Mouse (Mus musculus) hindbrain, embryonic 11.5 days (tissue): ENCODE measurements at regions not wholly inside any gene's neighbourhood (a gene's known extent, or its start where the extent isn't known, plus 50 kb on each side); places are given as distances from the start of the nearest gene placed in this dataset.

Source experiments
- ATAC-seq: fragments of 200-750 bp; cut with Nextera tagmentation; 2 replicates; pipeline ENCODE4 v1.8.0; 2017; ENCODE audit warnings: mild to moderate bottlenecking, moderate TSS enrichment, moderate library complexity; ENCODE audit not compliant: low FRiP score
- DNase-seq: peaks from one replicate; pipeline ENCODE4 v3.0.0-alpha.2; 2015; ENCODE audit warnings: low spot score
- H3K27ac ChIP-seq: fragments of 300-500 bp; sonication (generic); 2 replicates; pipeline ENCODE4 v1.5.1; 2014; ENCODE audit warnings: mild to moderate bottlenecking, low read depth, low read length
- H3K27me3 ChIP-seq: fragments of 300-500 bp; sonication (generic); 2 replicates; pipeline ENCODE4 v1.6.1; 2014; ENCODE audit warnings: mild to moderate bottlenecking, low read length, moderate library complexity, mixed read lengths; ENCODE audit not compliant: control insufficient read depth, insufficient read depth
- H3K36me3 ChIP-seq: fragments of 300-500 bp; sonication (generic); 2 replicates; pipeline ENCODE4 v1.6.1; 2014; ENCODE audit warnings: mild to moderate bottlenecking, low read length, moderate library complexity, mixed read lengths; ENCODE audit not compliant: control insufficient read depth, insufficient read depth
- H3K4me1 ChIP-seq: fragments of 300-500 bp; sonication (generic); replicated peaks from 2 replicates; pipeline ENCODE4 v1.6.1; 2014; ENCODE audit warnings: low read length, mixed read lengths; ENCODE audit not compliant: control insufficient read depth, insufficient read depth
- H3K4me2 ChIP-seq: fragments of 300-500 bp; sonication (generic); replicated peaks from 2 replicates; pipeline ENCODE4 v1.6.1; 2014; ENCODE audit warnings: mild to moderate bottlenecking, low read depth, low read length
- H3K4me3 ChIP-seq: fragments of 300-500 bp; sonication (generic); 2 replicates; pipeline ENCODE4 v1.5.1; 2014; ENCODE audit warnings: low read depth, low read length
- H3K9ac ChIP-seq: fragments of 300-500 bp; sonication (generic); 2 replicates; pipeline ENCODE4 v1.6.1; 2014; ENCODE audit warnings: low read depth, low read length
- H3K9me3 ChIP-seq: fragments of 300-500 bp; sonication (generic); 2 replicates; pipeline ENCODE4 v1.6.1; 2016; ENCODE audit warnings: low read length; ENCODE audit not compliant: control insufficient read depth
- WGBS: fragments of 180-500 bp; shearing (Covaris S2); extraction: QIAGEN DNeasy Blood & Tissue Kit; methylation state at CpG from one replicate; pipeline ENCODE4 v1.1.7; 2014; 5-methylcytosine and 5-hydroxymethylcytosine counted together

DNA sequence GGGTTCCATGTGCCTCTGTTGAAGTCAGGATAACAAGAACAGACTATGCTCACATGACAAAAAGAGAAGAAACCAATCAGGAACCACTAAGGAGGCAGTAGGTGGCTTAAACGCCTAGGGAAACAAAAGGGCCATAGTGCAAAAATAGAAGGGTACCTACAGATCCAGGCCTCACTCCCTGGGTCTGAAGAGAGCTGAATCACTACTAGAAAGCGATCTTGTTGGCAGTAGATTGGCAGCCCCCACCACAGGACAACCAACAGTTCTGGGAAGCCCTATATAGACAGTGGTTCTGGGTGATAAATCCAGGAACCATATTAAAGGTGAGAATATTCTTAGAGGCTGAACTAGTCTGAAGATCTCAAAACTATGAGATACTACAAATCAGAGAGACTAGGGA, 498.7 kb downstream of the Fam19a5 start:
- DNase-seq = no peak
- H3K9me3 ChIP-seq = no peaks in the 10 kb centered on the region

DNA sequence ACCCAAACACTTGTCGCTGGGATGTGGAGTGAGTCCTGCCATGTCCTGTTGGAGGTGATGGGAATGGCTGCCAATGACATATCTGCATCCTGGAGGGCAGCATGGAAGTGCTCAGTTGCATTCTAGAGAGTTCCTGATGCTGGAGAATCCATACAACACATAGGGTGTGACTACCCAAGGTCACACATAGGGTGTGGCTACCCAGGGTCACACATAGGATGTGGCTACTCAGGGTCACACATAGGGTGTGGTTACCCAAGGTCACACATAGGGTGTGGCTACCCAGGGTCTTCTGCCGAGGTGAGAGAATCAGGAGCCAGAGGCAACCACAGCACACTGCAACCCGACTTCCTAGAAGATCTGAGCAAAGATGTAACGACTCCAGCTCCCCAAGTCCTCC, 514.0 kb downstream of the Fam19a5 start:
- no peaks in the 10 kb centered on the region for H3K36me3 ChIP-seq
- no peaks in the 10 kb centered on the region for H3K4me1 ChIP-seq
- H3K9me3 ChIP-seq = no peaks in the 10 kb centered on the region
- DNase-seq (no peak), ATAC-seq (no peak)
- H3K4me2 ChIP-seq = no peak overlapping the region
- 74% methylated on average over 4 of the region's 4 CpGs for WGBS
- no peak overlapping the region for H3K9ac ChIP-seq
- no peaks in the 10 kb centered on the region for H3K27me3 ChIP-seq
- H3K4me3 ChIP-seq = no peak overlapping the region
- no peak overlapping the region for H3K27ac ChIP-seq

More for the DNA sequence above, 498.7 kb downstream of the Fam19a5 start:
- Histone ChIP-seq H3K4me2 (no peak overlapping the region), H3K4me1 (no peaks in the 10 kb centered on the region), H3K4me3 (no peak overlapping the region), H3K27me3 (no peaks in the 10 kb centered on the region), H3K27ac (no peak overlapping the region), H3K36me3 (no peaks in the 10 kb centered on the region), H3K9ac (no peak overlapping the region)
- ATAC-seq = no peak
- 88% methylated on average over 2 of the region's 2 CpGs for WGBS

DNA sequence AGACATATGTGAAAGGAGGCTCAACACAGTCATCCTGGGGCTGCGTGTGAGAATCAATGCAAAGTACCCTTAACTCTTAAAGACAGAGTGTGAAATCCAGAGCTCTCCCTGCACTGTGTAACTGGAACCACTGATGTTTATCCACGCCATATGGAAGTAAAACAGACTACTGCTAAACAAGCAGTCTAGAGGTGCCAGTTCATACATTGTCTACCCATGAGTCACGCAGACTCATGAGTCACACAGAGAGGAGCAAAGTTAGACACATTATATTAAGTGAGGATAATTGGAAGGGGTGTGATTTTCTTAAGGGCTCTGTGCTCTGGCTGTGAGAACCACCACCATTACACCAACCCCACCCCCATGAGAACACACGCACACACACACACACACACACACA, 516.8 kb downstream of the Fam19a5 start:
- H3K27me3 ChIP-seq = no peaks in the 10 kb centered on the region
- WGBS = 93% methylated on average over 4 of the region's 4 CpGs
- no peak overlapping the region for H3K9ac ChIP-seq
- no peaks in the 10 kb centered on the region for H3K4me1 ChIP-seq
- ATAC-seq (no peak), DNase-seq (no peak)
- H3K4me3 ChIP-seq = no peak overlapping the region
- no peak overlapping the region for H3K27ac ChIP-seq
- H3K4me2 ChIP-seq = no peak overlapping the region
- H3K9me3 ChIP-seq = no peaks in the 10 kb centered on the region
- no peaks in the 10 kb centered on the region for H3K36me3 ChIP-seq

DNA sequence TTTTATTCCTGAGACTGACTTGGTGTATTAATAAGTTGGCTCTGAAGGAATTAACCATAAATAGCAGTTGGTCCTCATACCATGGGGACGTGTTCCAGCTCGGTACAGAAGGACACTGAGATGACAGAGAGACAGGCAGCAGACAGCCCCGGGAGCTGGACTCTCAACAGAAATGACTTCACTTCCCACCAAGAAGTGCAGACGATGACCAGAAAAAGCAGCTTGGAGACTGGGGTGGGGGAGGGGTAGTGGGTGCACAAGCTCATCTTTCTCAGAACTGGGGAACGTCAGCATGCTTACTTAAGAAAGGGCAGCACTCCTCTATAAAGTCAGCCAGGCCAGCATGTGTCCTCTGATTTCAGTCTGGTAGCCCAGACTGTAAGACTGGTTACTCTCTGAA, 518.9 kb downstream of the Fam19a5 start:
- 83% methylated on average over 5 of the region's 5 CpGs for WGBS

DNA sequence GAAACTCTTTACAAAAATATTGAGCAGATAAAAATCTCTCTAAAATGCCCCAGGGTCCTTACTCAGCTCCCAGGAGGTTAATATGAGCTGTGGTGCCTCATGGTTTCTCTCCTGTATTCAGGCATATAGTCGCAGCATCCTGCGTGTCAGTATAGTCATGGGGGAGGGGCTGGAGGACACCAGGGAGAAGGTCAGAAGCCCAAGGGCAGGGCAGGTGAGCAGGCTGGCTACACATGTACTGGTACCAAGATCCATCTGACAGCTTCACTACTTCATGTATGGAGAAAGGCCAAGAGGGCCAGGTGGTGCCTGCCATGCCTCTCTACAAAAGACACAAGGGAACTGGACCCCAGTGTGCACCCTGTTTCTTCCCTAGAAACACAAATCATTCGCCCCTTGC, 524.4 kb downstream of the Fam19a5 start:
- WGBS = 72% methylated on average over 3 of the region's 3 CpGs
- Histone ChIP-seq H3K4me2 (no peak overlapping the region), H3K27ac (no peak overlapping the region), H3K9ac (no peak overlapping the region), H3K36me3 (no peaks in the 10 kb centered on the region), H3K4me1 (no peaks in the 10 kb centered on the region), H3K4me3 (no peak overlapping the region), H3K9me3 (no peaks in the 10 kb centered on the region), H3K27me3 (no peaks in the 10 kb centered on the region)
- ATAC-seq = no peak
- DNase-seq = no peak

More for the DNA sequence above, 518.9 kb downstream of the Fam19a5 start:
- Histone ChIP-seq H3K27me3 (no peaks in the 10 kb centered on the region), H3K27ac (no peak overlapping the region), H3K4me1 (no peaks in the 10 kb centered on the region), H3K9ac (no peak overlapping the region), H3K4me2 (no peak overlapping the region), H3K4me3 (no peak overlapping the region), H3K9me3 (no peaks in the 10 kb centered on the region), H3K36me3 (no peaks in the 10 kb centered on the region)
- ATAC-seq (no peak), DNase-seq (no peak)

DNA sequence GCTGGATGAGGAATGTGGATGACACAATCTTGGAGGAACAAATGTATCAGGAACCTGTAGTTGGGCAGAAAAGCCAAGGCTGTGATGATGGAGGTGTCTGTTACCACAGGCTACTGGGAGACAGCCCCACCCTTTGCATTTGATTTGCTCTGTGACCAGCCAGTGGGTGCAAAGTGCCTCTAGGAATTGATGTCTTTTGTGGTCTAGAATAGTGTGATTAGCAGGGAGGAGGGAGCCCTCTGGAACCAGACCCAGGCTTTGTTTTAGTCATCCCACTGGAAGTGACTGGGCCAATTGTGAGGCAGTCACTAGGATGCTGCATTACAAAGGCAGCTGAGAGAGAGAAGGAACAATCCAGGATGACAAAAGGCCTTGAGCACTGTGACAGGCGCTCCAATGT, 527.4 kb upstream of the Zdhhc25 start:
- H3K36me3 ChIP-seq = no peaks in the 10 kb centered on the region
- ATAC-seq = no peak
- H3K4me2 ChIP-seq = no peak overlapping the region
- no peak overlapping the region for H3K27ac ChIP-seq
- H3K4me3 ChIP-seq = no peak overlapping the region
- H3K27me3 ChIP-seq = no peaks in the 10 kb centered on the region
- 29% methylated on average over 1 of the region's 1 CpGs for WGBS
- H3K4me1 ChIP-seq = no peaks in the 10 kb centered on the region
- H3K9me3 ChIP-seq = no peaks in the 10 kb centered on the region
- DNase-seq = no peak
- H3K9ac ChIP-seq = no peak overlapping the region

DNA sequence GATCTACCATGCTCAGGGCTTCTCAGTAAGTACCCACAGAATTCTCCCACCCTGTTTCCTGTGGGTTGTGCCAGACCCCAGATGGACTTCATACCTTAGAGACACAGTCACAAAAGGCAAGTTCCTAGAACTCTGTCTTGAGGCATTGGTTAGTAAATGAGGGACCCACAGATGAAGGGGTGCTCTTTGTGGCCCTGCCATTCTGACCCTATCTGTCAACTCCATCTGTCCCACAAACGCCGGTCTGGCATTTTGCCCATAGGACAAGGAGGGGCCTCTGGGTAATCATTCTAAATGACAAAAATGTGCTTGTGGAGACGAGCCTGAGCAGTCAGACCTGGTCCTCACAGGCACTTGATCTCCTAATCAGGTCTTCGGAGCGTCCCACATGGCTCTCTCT, 516.2 kb upstream of the Zdhhc25 start:
- no peak for ATAC-seq
- no peaks in the 10 kb centered on the region; the same call in 1 of the 2 replicates for H3K4me1 ChIP-seq

DNA sequence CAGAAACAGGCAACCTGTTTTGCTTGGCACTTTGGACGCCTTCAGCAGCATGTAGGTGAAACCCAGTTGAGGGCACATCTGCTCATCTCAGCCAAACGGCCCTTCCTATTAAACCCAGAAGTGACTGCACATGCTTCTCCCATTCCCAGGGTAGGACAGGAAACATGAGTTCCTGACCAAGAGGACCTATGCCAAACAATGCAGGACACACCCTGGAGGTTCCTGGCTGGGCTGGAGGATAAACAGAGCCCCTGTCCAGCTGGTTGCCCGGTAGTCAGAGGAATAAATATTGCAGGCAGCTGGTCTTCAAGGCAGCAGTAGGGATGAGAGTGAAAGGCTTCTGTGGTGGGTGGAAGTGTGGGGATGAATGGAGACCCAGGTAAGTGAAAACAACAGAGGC, 514.5 kb upstream of the Zdhhc25 start:
- H3K4me2 ChIP-seq = no peak overlapping the region
- ATAC-seq (no peak), DNase-seq (no peak)
- no peak overlapping the region for H3K27ac ChIP-seq
- H3K9ac ChIP-seq = no peak overlapping the region
- H3K4me3 ChIP-seq = no peak overlapping the region
- H3K9me3 ChIP-seq = no peaks in the 10 kb centered on the region
- no peaks in the 10 kb centered on the region for H3K27me3 ChIP-seq
- 73% methylated on average over 3 of the region's 3 CpGs for WGBS
- no peaks in the 10 kb centered on the region for H3K36me3 ChIP-seq
- H3K4me1 ChIP-seq = no peaks in the 10 kb centered on the region; the same call in 1 of the 2 replicates

More for the DNA sequence above, 516.2 kb upstream of the Zdhhc25 start:
- no peak for DNase-seq
- Histone ChIP-seq H3K27ac (no peak overlapping the region), H3K27me3 (no peaks in the 10 kb centered on the region), H3K9me3 (no peaks in the 10 kb centered on the region), H3K9ac (no peak overlapping the region), H3K4me2 (no peak overlapping the region), H3K36me3 (no peaks in the 10 kb centered on the region), H3K4me3 (no peak overlapping the region)
- WGBS = 61% methylated on average over 5 of the region's 5 CpGs

DNA sequence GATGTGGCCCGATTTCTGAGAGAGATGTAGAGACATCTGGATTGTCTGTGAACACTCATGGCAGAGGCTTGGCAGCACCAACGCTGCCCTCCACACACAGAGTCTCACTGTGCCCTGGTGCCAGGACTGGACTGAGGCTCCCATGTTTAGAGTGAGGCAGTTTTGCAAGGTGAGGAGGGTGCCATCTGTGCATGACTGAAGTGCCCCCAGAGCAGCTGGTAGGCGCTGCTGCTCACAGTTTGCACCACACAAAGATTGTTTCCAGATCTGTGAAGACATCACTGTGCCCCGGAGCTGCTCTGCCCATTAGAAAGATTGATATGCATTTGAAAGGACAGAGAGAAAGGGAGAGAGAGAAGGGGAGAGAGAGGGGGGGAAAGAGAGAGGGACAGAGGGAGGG, 510.6 kb upstream of the Zdhhc25 start:
- no peak for ATAC-seq
- no peaks in the 10 kb centered on the region for H3K4me1 ChIP-seq
- no peak overlapping the region for H3K27ac ChIP-seq
- 45% methylated on average over 4 of the region's 4 CpGs for WGBS
- no peak overlapping the region for H3K4me2 ChIP-seq
- H3K9ac ChIP-seq = no peak overlapping the region
- no peak for DNase-seq
- H3K4me3 ChIP-seq = no peak overlapping the region
- no peaks in the 10 kb centered on the region for H3K27me3 ChIP-seq
- no peaks in the 10 kb centered on the region for H3K36me3 ChIP-seq
- H3K9me3 ChIP-seq = no peaks in the 10 kb centered on the region
